Mouse (Mus musculus) left cerebral cortex, postnatal 14 days (tissue): ENCODE results near the gene Pkdrej. TPM values are rescaled to one million over a fixed set of nuclear protein-coding genes. Genes with fewer than 3 reads are reported as not detected.

ENCODE experiments used
- DNase-seq, 2 experiments: peaks; one replicate each; pipeline ENCODE4 v3.0.0; 2021 to 2022; ENCODE audit warnings: low spot score in 2 of 2, mixed read lengths in 1 of 2
- intact Hi-C: fragments of 180-260 bp; cut with DNase I; formaldehyde crosslinking; loops from one replicate; pipeline ENCODE4 v1.15.1; 2025
- total RNA-seq, 2 experiments: library from RNA; stranded (reverse); gene quantifications; 2 replicates each; pipeline ENCODE4 v1.2.3; 2021

The Pkdrej gene
- total RNA-seq, 2 experiments from 2014 or later = 0.34 to 0.51 TPM

- no peak for DNase-seq
- intact Hi-C loops = no loop called here
Observed at GRCm38 (mm10) chr15:85776241-85776640, 45.3 kb downstream of the Pkdrej start.

- intact Hi-C loops = no loop called here
- no peak for DNase-seq
Observed at GRCm38 (mm10) chr15:85775001-85775400, 46.5 kb downstream of the Pkdrej start.

- DNase-seq = no peak
- intact Hi-C loops = no loop called here
Observed at GRCm38 (mm10) chr15:85774419-85774818, 47.1 kb downstream of the Pkdrej start.

- intact Hi-C loops = no loop called here
- DNase-seq = no peak
Observed at GRCm38 (mm10) chr15:85772146-85772740, 49.3 kb downstream of the Pkdrej start.

GRCm38 (mm10) chr15:85771306-85772121 is 50.0 kb downstream of the Pkdrej start:
- no peak for DNase-seq
- intact Hi-C loops = no loop called here

- intact Hi-C loops = no loop called here
- no peak for DNase-seq
Observed at GRCm38 (mm10) chr15:85768991-85769390, 52.5 kb downstream of the Pkdrej start.

GRCm38 (mm10) chr15:85766677-85767076 is 54.9 kb downstream of the Pkdrej start:
- intact Hi-C loops = no loop called here

GRCm38 (mm10) chr15:85765022-85765421 is 56.5 kb downstream of the Pkdrej start:
- intact Hi-C loops = no loop called here
- no peak for DNase-seq

More at GRCm38 (mm10) chr15:85766677-85767076, 54.9 kb downstream of the Pkdrej start:
- DNase-seq = no peak

Other genes starting within 250 kb of the Pkdrej start
- 10 to 100 TPM; 33.8 to 41.3 TPM for gene Wnt7b, start 239.3 kb downstream of the Pkdrej start, total RNA-seq
- gene Ppara, start 86.8 kb downstream of the Pkdrej start, total RNA-seq = 1 to 10 TPM; 3.7 to 4.6 TPM
- gene Cdpf1, start 10.0 kb downstream of the Pkdrej start, total RNA-seq = 10 to 100 TPM; 21.7 to 22.2 TPM
- gene Ttc38, start 10.6 kb upstream of the Pkdrej start, total RNA-seq = 1 to 10 TPM; 4.6 to 4.7 TPM
- gene Gtse1, start 38.0 kb upstream of the Pkdrej start, total RNA-seq = under 1 TPM; 0.76 to 0.90 TPM
- gene Trmu, start 57.6 kb upstream of the Pkdrej start, total RNA-seq = 10 to 100 TPM; 29.4 to 32.2 TPM
- 1 to 10 TPM; 2.2 to 3.1 TPM for gene Celsr1, start 212.0 kb upstream of the Pkdrej start, total RNA-seq
- 10 to 100 TPM; 37.2 to 44.3 TPM for gene Gramd4, start 236.0 kb upstream of the Pkdrej start, total RNA-seq